Mouse (Mus musculus): ENCODE results near the gene AC170998.1. TPM values are rescaled to one million over a fixed set of nuclear protein-coding genes. Genes with fewer than 3 reads are reported as not detected.

Gene AC170998.1
- total RNA-seq, 2 experiments from 2014 or later, result 2.7 to 5.5 TPM

- TF ChIP-seq CTCF (conservative IDR thresholded peaks at IDR 0.05), result no peak
- no peak overlapping the region for H3K4me3 ChIP-seq
- H3K27ac ChIP-seq, result no peak overlapping the region
- DNase-seq (ENCODE audit: low spot score in 2 of 2), result no peak
These were observed 49.3 kb downstream of the AC170998.1 start for GRCm38 (mm10) chr17:28775161-28775560.

Other genes starting within 250 kb of the AC170998.1 start
- 10 to 100 TPM; 80.8 to 90.5 TPM for gene Fkbp5, start 208.6 kb upstream of the AC170998.1 start, total RNA-seq (2021)
- not detected for gene Armc12, start 195.3 kb upstream of the AC170998.1 start, total RNA-seq (2021)
- gene Clpsl2, start 176.7 kb upstream of the AC170998.1 start, total RNA-seq (2021), result not detected
- not detected for gene Clps, start 165.3 kb upstream of the AC170998.1 start, total RNA-seq (2021)
- gene Lhfpl5, start 150.4 kb upstream of the AC170998.1 start, total RNA-seq (2021), result 1 to 10 TPM; 3.7 to 5.4 TPM
- 10 to 100 TPM; 79.5 to 87.7 TPM for gene Srpk1, start 103.4 kb upstream of the AC170998.1 start, total RNA-seq (2021)
- gene Slc26a8, start 35.9 kb upstream of the AC170998.1 start, total RNA-seq (2021), result 1 to 10 TPM; 6.3 to 6.9 TPM
- 10 to 100 TPM; 70.6 to 82.7 TPM for gene Mapk14, start 34.8 kb upstream of the AC170998.1 start, total RNA-seq (2021)
- under 1 TPM; 0.59 to 0.66 TPM for gene Mapk13, start 43.2 kb downstream of the AC170998.1 start, total RNA-seq (2021)
- gene Brpf3, start 75.0 kb downstream of the AC170998.1 start, total RNA-seq (2021), result 10 to 100 TPM; 43.4 to 44.8 TPM
- gene Pnpla1, start 132.3 kb downstream of the AC170998.1 start, total RNA-seq (2021), result under 1 TPM; 0.49 to 0.56 TPM
- 1 to 10 TPM; 4.0 to 4.1 TPM for gene 4930539E08Rik, start 189.2 kb downstream of the AC170998.1 start, total RNA-seq (2021)
- gene Pxt1, start 217.8 kb downstream of the AC170998.1 start, total RNA-seq (2021), result not detected
- 10 to 100 TPM; 58.7 to 64.4 TPM for gene Kctd20, start 225.9 kb downstream of the AC170998.1 start, total RNA-seq (2021)